In the genomic region with DNA sequence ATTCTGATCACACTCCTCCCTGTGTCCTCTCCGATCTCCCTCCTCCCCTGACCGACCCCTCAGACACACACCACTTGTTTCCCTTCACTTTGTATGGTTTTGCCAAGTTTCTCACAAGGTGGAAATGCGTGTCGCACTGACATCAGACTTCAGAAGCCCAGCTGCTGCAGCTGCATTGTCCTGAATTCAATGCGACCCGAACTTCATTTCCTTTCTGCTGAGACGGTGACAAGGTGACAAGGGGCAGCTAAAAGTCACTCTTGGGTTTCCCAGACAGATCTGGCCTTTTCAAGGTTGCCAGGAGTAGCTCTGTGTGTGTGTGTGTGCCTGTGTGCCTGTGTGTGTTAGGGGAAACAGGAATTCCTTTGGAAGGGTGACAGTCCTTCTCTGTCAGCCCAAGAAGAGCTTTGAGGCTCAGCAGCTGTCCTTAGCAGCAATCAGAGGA, we compare ENCODE assay signal across 11 mouse cellular contexts.
DNase-seq lines count a peak whose midpoint lies in the region; ATAC-seq and TF ChIP-seq lines count a peak whose summit lies in the region.
"Had no signal": no experiment of that assay in that cellular context is flagged by ENCODE, and none has a peak within 500 bp of the region (broad histone marks: within the 10 kb centered on the region; RNA-seq: fewer than 3 reads in every experiment).

No protein-coding gene starts in this region.

- no peak for TF ChIP-seq POLR2A in thymus, adult 2 months (IDR thresholded peaks at IDR 0.05; ENCODE audit: control insufficient read depth, extremely low read depth, insufficient read depth, low read length, poor library complexity)

- 45% methylated on average over 7 of the region's 7 CpGs for WGBS in forebrain, embryonic 11.5 days
- 36% methylated on average over 7 of the region's 7 CpGs for WGBS in forebrain, embryonic 14.5 days
- 62% methylated on average over 7 of the region's 7 CpGs for WGBS in thymus, adult 2 months

- no peak for TF ChIP-seq CTCF in thymus, adult 2 months (IDR thresholded peaks at IDR 0.05; ENCODE audit: borderline replicate concordance, control insufficient read depth, extremely low read depth, insufficient read depth, low read length, poor library complexity)

- no peaks in the 10 kb centered on the region for H3K36me3 ChIP-seq in forebrain, embryonic 11.5 days (ENCODE audit: control insufficient read depth, insufficient read depth, low read length)
- no peaks in the 10 kb centered on the region for H3K36me3 ChIP-seq in forebrain, embryonic 14.5 days (ENCODE audit: control insufficient read depth, insufficient read depth, low read length)
- no peaks in the 10 kb centered on the region for H3K36me3 ChIP-seq in thymus, adult 2 months (ENCODE audit: control insufficient read depth, insufficient read depth, low read length)

- H3K4me1 ChIP-seq in forebrain, embryonic 11.5 days (replicated peaks; ENCODE audit: control insufficient read depth, insufficient read depth, low read length) = no peaks in the 10 kb centered on the region
- H3K4me1 ChIP-seq in forebrain, embryonic 14.5 days (ENCODE audit: control insufficient read depth, insufficient read depth, low read length) = no peaks in the 10 kb centered on the region
- H3K4me1 ChIP-seq in thymus, adult 2 months (replicated peaks; ENCODE audit: control insufficient read depth, insufficient read depth, low read length) = no peaks in the 10 kb centered on the region

- no peaks in the 10 kb centered on the region for H3K27me3 ChIP-seq in forebrain, embryonic 11.5 days (ENCODE audit: control insufficient read depth, insufficient read depth, low read length)
- H3K27me3 ChIP-seq in forebrain, embryonic 14.5 days (replicated peaks; ENCODE audit: control insufficient read depth, insufficient read depth, low read length) = no peaks in the 10 kb centered on the region
- H3K27me3 ChIP-seq in thymus, adult 2 months (ENCODE audit: control insufficient read depth, insufficient read depth, low read length) = no peaks in the 10 kb centered on the region

- 0 out of 2 replicates have a peak, but pooled peaks have one; percentile 24 for ATAC-seq in forebrain, embryonic 11.5 days (replicated peaks; ENCODE audit: low FRiP score)
- ATAC-seq in forebrain, embryonic 14.5 days = no peak

- H3K4me3 ChIP-seq in forebrain, embryonic 11.5 days (ENCODE audit: low read depth, low read length) = no peak overlapping the region
- no peak overlapping the region for H3K4me3 ChIP-seq in forebrain, embryonic 14.5 days (ENCODE audit: low read depth, low read length)
- no peak overlapping the region for H3K4me3 ChIP-seq in thymus, adult 2 months (ENCODE audit: control insufficient read depth, insufficient read depth, low read length)

- DNase-seq in forebrain, embryonic 11.5 days (ENCODE audit: low spot score) = no peak
- no peak for DNase-seq in forebrain, embryonic 14.5 days (ENCODE audit: low spot score)
- DNase-seq in thymus, postnatal 25 days = peak; percentile 3
- no peak for DNase-seq in thymus, adult 2 months
- peak; percentile 71 for DNase-seq in kidney, adult 11 months
- DNase-seq in yolk sac, embryonic 10.5 days (ENCODE audit: low spot score) = peak; percentile 12
- DNase-seq in cerebellum, postnatal 14 days = no peak
- no peak for DNase-seq in T-cell, adult 2 months (ENCODE audit: low spot score)
- DNase-seq: B cell, adult 2 months; cerebellum, postnatal 25 days; layer of hippocampus, postnatal 36 days had no signal

- H3K4me2 ChIP-seq in forebrain, embryonic 11.5 days (ENCODE audit: low read depth, low read length, severe bottlenecking) = no peak overlapping the region
- no peak overlapping the region for H3K4me2 ChIP-seq in forebrain, embryonic 14.5 days (ENCODE audit: low read length)

- no peak overlapping the region for H3K9ac ChIP-seq in forebrain, embryonic 11.5 days (ENCODE audit: low read length)
- H3K9ac ChIP-seq in forebrain, embryonic 14.5 days (ENCODE audit: low read length) = no peak overlapping the region

- no peaks in the 10 kb centered on the region for H3K9me3 ChIP-seq in forebrain, embryonic 11.5 days (ENCODE audit: control insufficient read depth, low read length)
- H3K9me3 ChIP-seq in forebrain, embryonic 14.5 days (replicated peaks; ENCODE audit: control insufficient read depth, low read length) = no peaks in the 10 kb centered on the region

- no peak overlapping the region for H3K27ac ChIP-seq in forebrain, embryonic 11.5 days (ENCODE audit: low read depth, low read length)
- no peak overlapping the region for H3K27ac ChIP-seq in forebrain, embryonic 14.5 days (ENCODE audit: low read depth, low read length)
- H3K27ac ChIP-seq in thymus, adult 2 months (ENCODE audit: control insufficient read depth, insufficient read depth, low read length) = no peak overlapping the region

Comparison
In these comparisons a context has a peak if more than half of its experiments do, and no peak if none do; other contexts are left out.
1. DNase-seq: peak in thymus, postnatal 25 days (single experiment), kidney, adult 11 months (single experiment) and yolk sac, embryonic 10.5 days (single experiment); none in forebrain, embryonic 11.5 days (single experiment), forebrain, embryonic 14.5 days (single experiment), thymus, adult 2 months (single experiment), cerebellum, postnatal 14 days (0 of 2) and T-cell, adult 2 months (single experiment).